Comparison of ENCODE assay signal across 24 mouse cellular contexts in genomic region chrX:164258662-164259061, GRCm38 (mm10). TPM values are rescaled to one million over a fixed set of nuclear protein-coding genes. Genes with fewer than 3 reads are reported as not detected.
DNase-seq lines count a peak whose midpoint lies in the region; ATAC-seq and TF ChIP-seq lines count a peak whose summit lies in the region.
"Had no signal": no experiment of that assay in that cellular context is flagged by ENCODE, and none has a peak within 500 bp of the region (broad histone marks: within the 10 kb centered on the region; RNA-seq: fewer than 3 reads in every experiment).

No protein-coding gene starts in this region.

- no peak for TF ChIP-seq CTCF in layer of hippocampus, adult 2 months (conservative IDR thresholded peaks at IDR 0.05)

- H3K27me3 ChIP-seq in heart, embryonic 13.5 days (replicated peaks) = no peaks in the 10 kb centered on the region; the same call in 1 of the 2 replicates
- peaks cover 50% of the 10 kb centered on the region for H3K27me3 ChIP-seq in limb, embryonic 12.5 days
- H3K27me3 ChIP-seq: liver, embryonic 13.5 days; stomach, embryonic 15.5 days had no signal

- H3K4me1 ChIP-seq in heart, embryonic 13.5 days = 0 out of 2 replicates have a peak, but pooled peaks cover 3% of the 10 kb centered on the region
- H3K4me1 ChIP-seq in limb, embryonic 12.5 days (replicated peaks) = no peaks in the 10 kb centered on the region
- H3K4me1 ChIP-seq: liver, embryonic 13.5 days; midbrain, embryonic 10.5 days; stomach, embryonic 15.5 days had no signal

- H3K4me3 ChIP-seq in heart, embryonic 13.5 days = no peak overlapping the region
- no peak overlapping the region for H3K4me3 ChIP-seq in limb, embryonic 12.5 days (replicated peaks)
- no peak overlapping the region for H3K4me3 ChIP-seq in layer of hippocampus, adult 2 months
- H3K4me3 ChIP-seq: erythroblast, embryonic 14.5 days; liver, embryonic 13.5 days; midbrain, embryonic 10.5 days; stomach, embryonic 15.5 days had no signal

- no peaks in the 10 kb centered on the region for H3K9me3 ChIP-seq in heart, embryonic 13.5 days
- H3K9me3 ChIP-seq in limb, embryonic 12.5 days = no peaks in the 10 kb centered on the region
- H3K9me3 ChIP-seq: liver, embryonic 13.5 days; midbrain, embryonic 10.5 days; stomach, embryonic 15.5 days had no signal

- no peak for ATAC-seq in heart, embryonic 13.5 days (ENCODE audit: extremely low read depth, insufficient number of reproducible peaks, low FRiP score, low TSS enrichment)
- no peak for ATAC-seq in limb, embryonic 12.5 days (ENCODE audit: insufficient number of reproducible peaks, insufficient read depth, low FRiP score, low TSS enrichment, low read depth)
- ATAC-seq: forebrain, embryonic 14.5 days; hindbrain, embryonic 16.5 days; intestine, postnatal 0 days; lung, postnatal 0 days had no signal

- WGBS in heart, embryonic 13.5 days = 56% methylated on average over 5 of the region's 5 CpGs
- WGBS in limb, embryonic 12.5 days = 77% methylated on average over 5 of the region's 5 CpGs

- no peak overlapping the region for H3K4me2 ChIP-seq in heart, embryonic 13.5 days
- no peak overlapping the region for H3K4me2 ChIP-seq in limb, embryonic 12.5 days
- H3K4me2 ChIP-seq: liver, embryonic 13.5 days; stomach, embryonic 15.5 days had no signal

- no peak for DNase-seq in heart, adult 18-20 months
- DNase-seq in spleen, postnatal 36 days (ENCODE audit: low spot score in 2 of 2) = peak; percentile 15 to 36
- no peak for DNase-seq in spleen, postnatal 4 days (ENCODE audit: low spot score in 2 of 2)
- DNase-seq in layer of hippocampus, adult 2 months (ENCODE audit: low spot score in 2 of 2) = no peak
- DNase-seq in frontal cortex, postnatal 14 days (ENCODE audit: low spot score in 2 of 2) = no peak
- no peak for DNase-seq in adrenal gland, postnatal 36 days
- DNase-seq: cerebellum, adult 11-12 months; cerebellum, postnatal 25 days; left cerebral cortex, postnatal 4 days; liver, embryonic 13.5 days; right cerebral cortex, postnatal 4 days; thymus, adult 2 months had no signal

- H3K27ac ChIP-seq in heart, embryonic 13.5 days (replicated peaks) = peak overlapping the region; percentile 84
- 0 out of 2 replicates have a peak overlapping the region, but pooled peaks have one; percentile 29 for H3K27ac ChIP-seq in limb, embryonic 12.5 days
- no peak overlapping the region for H3K27ac ChIP-seq in layer of hippocampus, adult 2 months
- H3K27ac ChIP-seq: kidney, postnatal 0 days; liver, embryonic 13.5 days; midbrain, embryonic 10.5 days; stomach, embryonic 15.5 days had no signal

- H3K9ac ChIP-seq in heart, embryonic 13.5 days = no peak overlapping the region
- no peak overlapping the region for H3K9ac ChIP-seq in limb, embryonic 12.5 days (replicated peaks)
- H3K9ac ChIP-seq: liver, embryonic 13.5 days; stomach, embryonic 15.5 days had no signal

- H3K36me3 ChIP-seq in heart, embryonic 13.5 days = no peaks in the 10 kb centered on the region
- no peaks in the 10 kb centered on the region for H3K36me3 ChIP-seq in limb, embryonic 12.5 days
- H3K36me3 ChIP-seq: liver, embryonic 13.5 days; midbrain, embryonic 10.5 days; stomach, embryonic 15.5 days had no signal

RNA-seq across cellular contexts. Expression of gene Bmx, which starts 0.7 kb away (rescaled TPM):
- 5.8 and 5.9 TPM in 2 replicates for polyA plus RNA-seq in heart, embryonic 13.5 days (2015; fragmentation: Nextera tagmentation; extraction: Ambion mirVana)
- total RNA-seq in heart, adult 18-20 months (2021) = 1 to 10 TPM; 1.9 to 2.5 TPM
- polyA plus RNA-seq in limb, embryonic 12.5 days (2016; fragmentation: Nextera tagmentation; extraction: Ambion mirVana) = 0.24 and 0.58 TPM in 2 replicates
- 1 to 10 TPM in 1 of 2 experiments, under 1 TPM in 1; 0.59 to 1.0 TPM for total RNA-seq in layer of hippocampus, adult 2 months (2021)
- under 1 TPM; 0.23 to 0.30 TPM for total RNA-seq in adrenal gland, postnatal 36 days (2021)
- polyA plus RNA-seq: C2C12; erythroblast, embryonic 14.5 days; neural tube, embryonic 14.5 days had no signal

RNA-seq across cellular contexts. Expression of gene Pir, which starts 10.5 kb away (rescaled TPM):
- 8.1 and 10.0 TPM in 2 replicates for polyA plus RNA-seq in heart, embryonic 13.5 days (2015; fragmentation: Nextera tagmentation; extraction: Ambion mirVana)
- 1 to 10 TPM; 7.0 to 7.8 TPM for total RNA-seq in heart, adult 18-20 months (2021)
- 7.1 and 8.6 TPM in 2 replicates for polyA plus RNA-seq in limb, embryonic 12.5 days (2016; fragmentation: Nextera tagmentation; extraction: Ambion mirVana)
- total RNA-seq in layer of hippocampus, adult 2 months (2021) = 1 to 10 TPM; 6.7 to 8.9 TPM
- 1 to 10 TPM; 3.9 to 4.9 TPM for total RNA-seq in adrenal gland, postnatal 36 days (2021)

Comparison
In these comparisons a context has a peak if more than half of its experiments do, and no peak if none do; other contexts are left out.
1. DNase-seq: peak in spleen, postnatal 36 days (2 of 2); none in heart, adult 18-20 months (0 of 2), spleen, postnatal 4 days (0 of 2), layer of hippocampus, adult 2 months (0 of 2), frontal cortex, postnatal 14 days (0 of 2) and adrenal gland, postnatal 36 days (0 of 2).